Mouse (Mus musculus) lung, postnatal 0 days (tissue): Measurements from ENCODE around the gene Lrrc74a. TPM values are rescaled to one million over a fixed set of nuclear protein-coding genes. Genes with fewer than 3 reads are reported as not detected.
A peak's percentile ranks its signal among the peaks of the same experiment; 100 is the strongest.

Experiments used
- ATAC-seq: fragments of 200-750 bp; cut with Nextera tagmentation; 2 replicates; pipeline ENCODE4 v1.8.0; 2017; ENCODE audit warnings: moderate library complexity
- DNase-seq: peaks from one replicate; pipeline ENCODE4 v3.0.0-alpha.2; 2016; ENCODE audit warnings: low spot score
- H3K27ac ChIP-seq: fragments of 300-500 bp; sonication (generic); 2 replicates; pipeline ENCODE4 v1.5.1; 2014; ENCODE audit warnings: antibody characterized with exemption, mild to moderate bottlenecking, low read length, mixed read lengths
- H3K27me3 ChIP-seq: fragments of 300-500 bp; sonication (generic); replicated peaks from 2 replicates; pipeline ENCODE4 v1.6.1; 2014; ENCODE audit warnings: low read length, mixed read lengths; ENCODE audit not compliant: insufficient read depth
- H3K36me3 ChIP-seq: fragments of 300-500 bp; sonication (generic); 2 replicates; pipeline ENCODE4 v1.6.1; 2014; ENCODE audit warnings: low read length, mixed read lengths; ENCODE audit not compliant: insufficient read depth
- H3K4me1 ChIP-seq: fragments of 300-500 bp; sonication (generic); 2 replicates; pipeline ENCODE4 v1.6.1; 2014; ENCODE audit warnings: antibody characterized with exemption, low read depth, low read length, mixed read lengths; ENCODE audit not compliant: insufficient read depth
- H3K4me2 ChIP-seq: fragments of 300-500 bp; sonication (generic); replicated peaks from 2 replicates; pipeline ENCODE4 v1.6.1; 2014; ENCODE audit warnings: low read depth, mild to moderate bottlenecking, low read length, moderate library complexity, mixed read lengths
- H3K4me3 ChIP-seq: fragments of 300-500 bp; sonication (generic); 2 replicates; pipeline ENCODE4 v1.5.1; 2014; ENCODE audit warnings: low read depth, low read length
- H3K9ac ChIP-seq: fragments of 300-500 bp; sonication (generic); replicated peaks from 2 replicates; pipeline ENCODE4 v1.6.1; 2014; ENCODE audit warnings: low read depth, mild to moderate bottlenecking
- H3K9me3 ChIP-seq: fragments of 300-500 bp; sonication (generic); 2 replicates; pipeline ENCODE4 v1.6.1; 2016; ENCODE audit warnings: low read length, mixed read lengths
- CTCF ChIP-seq: IDR thresholded peaks from 2 replicates; pipeline ENCODE4 v1.5.1; 2016; ENCODE audit warnings: antibody characterized with exemption, mild to moderate bottlenecking
- EP300 ChIP-seq: IDR thresholded peaks from 2 replicates; pipeline ENCODE4 v1.6.1; 2016; ENCODE audit warnings: antibody characterized with exemption, mild to moderate bottlenecking, control low read depth
- WGBS: fragments of 180-500 bp; shearing (Covaris S2); extraction: QIAGEN DNeasy Blood & Tissue Kit; methylation state at CpG from one replicate; pipeline ENCODE4 v1.1.7; 2014; 5-methylcytosine and 5-hydroxymethylcytosine counted together
- polyA plus RNA-seq: library from polyadenylated mRNA; unstranded; fragments of >200 nt; fragmentation: Nextera tagmentation; extraction: Ambion mirVana; gene quantifications from 2 replicates; pipeline ENCODE4 v1.2.1, GENCODE M21; 2015

Lrrc74a gene
- polyA plus RNA-seq, 1 experiment from 2014 or later: not detected

DNA sequence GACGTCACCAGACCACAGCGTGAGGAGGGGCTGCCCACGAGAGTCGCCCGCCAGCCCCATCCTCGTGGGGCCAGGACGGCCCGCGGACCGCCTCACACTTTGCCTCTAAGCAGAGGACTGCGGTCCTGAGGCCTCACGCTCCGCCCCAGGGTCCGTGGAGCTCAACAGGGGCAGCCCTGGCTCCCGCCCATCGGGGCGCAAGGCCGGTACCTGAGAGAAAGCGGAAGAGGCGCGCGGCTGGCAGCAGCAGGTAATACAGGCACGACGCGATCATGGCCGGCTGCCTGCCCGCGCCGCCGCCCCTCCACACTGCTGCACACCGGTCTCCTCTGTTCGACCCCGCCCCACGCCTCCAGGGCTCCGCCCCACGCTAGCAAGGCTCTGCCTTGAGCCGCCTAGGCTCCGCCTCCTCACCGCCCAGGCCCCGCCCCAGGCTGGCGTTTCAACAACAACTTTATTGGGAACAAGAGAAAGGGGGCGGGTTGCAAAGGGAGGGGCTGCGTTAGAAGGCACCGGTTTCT is 8.0 kb upstream of the Lrrc74a start, which contains the start of gene Angel1:
Gene Angel1, minus strand, starts transcription at position 341 of the 521 bp plus-strand sequence.
- ATAC-seq (peak; percentile 99), DNase-seq (peak; percentile 97)
- H3K4me2 ChIP-seq: peak within 1 kb of the TSS; percentile 95
- peak within 1 kb of the TSS; percentile 68 for H3K4me3 ChIP-seq
- H3K27ac ChIP-seq: peak within 1 kb of the TSS; percentile 62
- no peaks in the 10 kb centered on the region for H3K36me3 ChIP-seq
- peak within 1 kb of the TSS; percentile 48 for H3K9ac ChIP-seq
- H3K27me3 ChIP-seq: no peaks in the 10 kb centered on the region
- under 1% methylated on average over 41 of the region's 44 CpGs for WGBS
- no peaks in the 10 kb centered on the region for H3K4me1 ChIP-seq
- no peaks in the 10 kb centered on the region for H3K9me3 ChIP-seq
- TF ChIP-seq CTCF (peak; percentile 21; the same call in 1 of the 2 replicates), EP300 (no peak)

DNA sequence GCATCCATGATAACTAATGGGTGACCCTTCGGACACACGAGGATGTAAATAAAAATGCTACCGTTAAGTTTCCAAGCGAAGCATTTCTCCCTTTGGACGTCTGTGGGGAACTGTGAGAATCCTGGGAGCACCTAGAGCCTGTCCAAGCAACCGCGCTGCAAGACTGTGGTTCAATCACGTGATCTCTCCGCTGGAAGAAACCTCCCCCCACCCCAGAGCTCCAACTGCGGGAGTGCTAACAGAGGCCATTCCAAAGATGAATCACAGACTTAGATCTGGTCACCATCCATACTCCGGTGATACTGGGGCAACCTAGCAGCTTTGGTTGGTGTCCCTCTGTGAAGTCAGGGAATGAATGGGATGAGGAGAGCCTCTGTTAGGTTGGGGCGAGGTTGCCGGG is 26.9 kb downstream of the Lrrc74a start:
- Histone ChIP-seq H3K4me3 (no peak overlapping the region), H3K36me3 (no peaks in the 10 kb centered on the region), H3K9me3 (no peaks in the 10 kb centered on the region), H3K9ac (no peak overlapping the region), H3K4me1 (no peaks in the 10 kb centered on the region), H3K27me3 (no peaks in the 10 kb centered on the region), H3K27ac (no peak overlapping the region), H3K4me2 (no peak overlapping the region)
- WGBS: 67% methylated on average over 13 of the region's 13 CpGs
- no peak for DNase-seq
- no peak for ATAC-seq
- TF ChIP-seq EP300 (no peak), CTCF (no peak)

DNA sequence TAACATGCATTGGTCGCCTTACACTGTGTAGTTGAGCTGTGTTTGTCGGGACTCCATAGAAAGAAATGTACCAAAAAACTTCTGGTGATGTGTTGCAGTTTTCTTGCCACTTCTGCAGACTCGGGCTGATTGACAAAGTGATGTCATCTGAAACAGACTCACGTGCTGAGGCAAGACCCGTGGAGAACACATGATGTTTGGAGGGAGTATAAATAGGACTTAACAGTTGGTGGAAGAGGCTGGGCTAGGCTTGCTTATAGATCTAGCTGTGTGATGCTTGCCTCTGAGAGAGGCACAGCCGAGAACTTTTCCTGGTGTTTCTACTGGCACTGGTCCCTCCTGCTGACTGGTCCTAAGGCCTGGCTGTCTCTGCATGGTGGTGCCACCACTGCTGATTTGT is 29.9 kb downstream of the Lrrc74a start:
- DNase-seq (no peak), ATAC-seq (no peak)
- no peaks in the 10 kb centered on the region for H3K9me3 ChIP-seq
- no peaks in the 10 kb centered on the region for H3K27me3 ChIP-seq
- no peaks in the 10 kb centered on the region for H3K4me1 ChIP-seq
- no peak overlapping the region for H3K9ac ChIP-seq
- TF ChIP-seq CTCF (no peak), EP300 (no peak)
- H3K27ac ChIP-seq: no peak overlapping the region
- WGBS: 64% methylated on average over 6 of the region's 6 CpGs
- H3K4me2 ChIP-seq: no peak overlapping the region
- no peak overlapping the region for H3K4me3 ChIP-seq
- H3K36me3 ChIP-seq: no peaks in the 10 kb centered on the region

DNA sequence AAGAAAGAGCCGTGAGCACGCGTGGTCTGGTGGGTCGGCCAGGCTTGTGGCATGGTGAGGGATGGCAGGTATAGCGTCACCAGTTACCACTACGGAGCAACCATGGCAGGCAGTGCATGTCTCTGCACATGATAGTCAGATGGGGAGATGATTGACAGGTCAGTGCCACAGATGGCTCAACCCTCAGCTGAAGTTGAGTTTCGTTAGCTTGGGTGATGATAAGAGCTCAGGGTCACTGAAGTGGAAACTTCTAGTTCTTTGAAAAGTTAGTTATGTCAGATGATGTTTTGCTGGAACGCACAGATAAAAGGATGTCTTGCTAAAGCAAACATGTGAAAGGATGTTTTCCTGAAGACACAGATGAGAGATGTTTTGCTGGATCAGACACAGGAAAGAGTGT is 32.3 kb downstream of the Lrrc74a start:
- Histone ChIP-seq H3K9me3 (no peaks in the 10 kb centered on the region), H3K4me2 (no peak overlapping the region), H3K27me3 (no peaks in the 10 kb centered on the region), H3K27ac (no peak overlapping the region), H3K9ac (no peak overlapping the region), H3K4me3 (no peak overlapping the region), H3K4me1 (no peaks in the 10 kb centered on the region), H3K36me3 (no peaks in the 10 kb centered on the region)
- no peak for ATAC-seq
- no peak for DNase-seq
- TF ChIP-seq EP300: no peak
- no peak for TF ChIP-seq CTCF
- WGBS: 78% methylated on average over 8 of the region's 8 CpGs

DNA sequence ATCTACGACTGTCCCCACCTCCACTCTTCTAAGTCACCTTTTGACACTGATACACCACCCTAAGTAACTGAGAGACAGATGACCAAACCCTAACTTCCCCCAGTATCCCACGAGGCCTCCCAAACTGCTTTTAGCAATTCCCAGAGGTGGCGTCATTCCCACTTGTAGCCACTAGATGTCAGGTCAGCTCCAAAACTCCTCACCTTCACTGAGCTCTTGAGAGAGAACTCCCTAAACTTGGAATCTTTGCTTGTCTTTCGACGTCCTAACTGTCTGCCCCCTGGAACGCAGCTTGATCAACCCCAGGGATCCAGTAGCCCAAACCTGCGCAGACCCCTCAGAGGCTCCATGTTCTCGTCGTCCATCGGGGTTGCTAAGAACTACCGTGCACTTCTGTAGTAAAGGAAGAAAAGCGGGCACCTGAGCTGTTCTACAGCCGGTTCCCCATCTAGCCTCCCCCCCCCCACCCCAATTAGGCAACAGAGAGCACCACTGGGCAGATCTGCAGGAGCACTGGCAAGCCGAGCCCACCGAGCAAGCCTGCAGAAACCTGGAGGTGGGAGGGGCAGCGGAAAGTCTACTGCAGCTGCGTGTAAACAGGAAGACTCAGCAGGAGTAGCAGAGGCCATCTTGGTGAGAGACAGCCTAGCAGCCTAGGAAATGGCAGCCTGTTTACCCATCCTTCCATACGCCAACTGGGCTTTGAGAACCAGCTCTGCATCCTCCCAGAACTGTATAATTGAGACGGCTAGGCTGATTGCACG is 33.9 kb downstream of the Lrrc74a start:
- H3K36me3 ChIP-seq: no peaks in the 10 kb centered on the region
- no peak overlapping the region for H3K9ac ChIP-seq
- no peaks in the 10 kb centered on the region for H3K9me3 ChIP-seq
- DNase-seq (peak; percentile 76), ATAC-seq (no peak)
- no peak overlapping the region for H3K4me3 ChIP-seq
- no peaks in the 10 kb centered on the region for H3K27me3 ChIP-seq
- no peak overlapping the region for H3K4me2 ChIP-seq
- H3K4me1 ChIP-seq: no peaks in the 10 kb centered on the region
- TF ChIP-seq CTCF: peak; percentile 91
- TF ChIP-seq EP300: no peak
- no peak overlapping the region for H3K27ac ChIP-seq
- 34% methylated on average over 20 of the region's 20 CpGs for WGBS

DNA sequence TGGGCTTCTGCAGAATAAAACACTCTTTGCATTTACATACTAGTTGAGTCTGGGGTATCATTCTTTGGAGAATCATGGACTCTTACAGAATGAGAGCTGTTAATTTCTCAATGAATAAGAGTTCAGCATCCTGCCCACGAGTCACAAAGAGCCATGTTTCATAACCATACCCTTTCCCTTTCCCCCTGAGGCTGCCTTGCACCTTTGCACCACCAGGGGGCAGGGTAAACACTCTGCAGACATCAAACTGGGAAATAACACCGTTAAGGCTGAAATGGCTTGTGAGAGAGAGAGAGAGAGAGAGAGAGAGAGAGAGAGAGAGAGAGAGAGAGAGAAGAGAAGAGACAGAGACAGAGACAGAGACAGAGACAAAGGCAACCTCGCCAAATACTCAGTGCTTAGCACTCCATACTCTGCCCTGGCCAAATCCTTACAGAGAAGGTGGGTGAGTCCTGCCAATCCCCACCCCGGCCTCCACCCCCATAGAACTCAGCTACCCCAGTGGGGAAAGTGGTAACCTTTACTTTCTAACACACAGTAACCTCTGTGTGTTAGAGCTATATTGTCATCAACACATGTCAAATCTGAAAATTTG is 34.9 kb downstream of the Lrrc74a start:
- Histone ChIP-seq H3K27ac (no peak overlapping the region), H3K9ac (no peak overlapping the region), H3K4me1 (no peaks in the 10 kb centered on the region), H3K36me3 (no peaks in the 10 kb centered on the region), H3K4me2 (no peak overlapping the region), H3K4me3 (no peak overlapping the region), H3K27me3 (no peaks in the 10 kb centered on the region), H3K9me3 (no peaks in the 10 kb centered on the region)
- TF ChIP-seq CTCF: peak; percentile 89
- no peak for TF ChIP-seq EP300
- peak; percentile 76 for DNase-seq
- no peak for ATAC-seq
- WGBS: 29% methylated on average over 4 of the region's 4 CpGs
